Mouse (Mus musculus) small intestine, adult 2 months (tissue): ENCODE measurements around the gene Irak2.

Experiments used
- CTCF ChIP-seq: fragments of 200-500 bp; IDR thresholded peaks from 2 replicates; pipeline ENCODE4 v1.5.1; 2012; ENCODE audit warnings: low read depth, mild to moderate bottlenecking, control low read depth, inconsistent platforms, low read length, moderate library complexity, mixed read lengths; ENCODE audit not compliant: insufficient replicate concordance, insufficient read length; ENCODE audit errors: extremely low read depth
- POLR2A ChIP-seq: fragments of 200-500 bp; IDR thresholded peaks from 2 replicates; pipeline ENCODE4 v1.6.1; 2012; ENCODE audit warnings: low read depth, mild to moderate bottlenecking, control low read depth, inconsistent platforms, low read length, moderate library complexity

GRCm38 (mm10) chr6:113604432-113605223, 33.6 kb upstream of the Irak2 start, which contains the start of gene Brk1:
- TF ChIP-seq CTCF (peak; percentile 55; the same call in 1 of the 2 replicates), POLR2A (peak; percentile 67; the same call in 1 of the 2 replicates)
